Mouse (Mus musculus): ENCODE results near the gene Cym.

Cym gene

GRCm38 (mm10) chr3:107221608-107222007 is at the start of gene Cym:
Gene Cym, minus strand, starts transcription at chr3:107221732.
- DNase-seq (ENCODE audit: low spot score in 2 of 2), result no peak

GRCm38 (mm10) chr3:107266814-107267345 is 45.3 kb upstream of the Cym start:
- DNase-seq (ENCODE audit: low spot score in 2 of 2), result no peak

- peak in 1 of 2 experiments; percentile 8 for DNase-seq (ENCODE audit: low spot score in 2 of 2)
Measured at GRCm38 (mm10) chr3:107261851-107262165, 40.3 kb upstream of the Cym start.

- peak in 1 of 2 experiments; percentile 47 for DNase-seq (ENCODE audit: low spot score in 2 of 2)
Measured at GRCm38 (mm10) chr3:107260956-107261850, 39.7 kb upstream of the Cym start.

GRCm38 (mm10) chr3:107257924-107258323 is 36.4 kb upstream of the Cym start:
- DNase-seq (ENCODE audit: low spot score in 2 of 2), result peak in 1 of 2 experiments; percentile 37

- DNase-seq (ENCODE audit: low spot score in 2 of 2), result no peak
Measured at GRCm38 (mm10) chr3:107256724-107257123, 35.2 kb upstream of the Cym start.

- DNase-seq (ENCODE audit: low spot score in 2 of 2), result no peak
Measured at GRCm38 (mm10) chr3:107255992-107256391, 34.5 kb upstream of the Cym start.

- no peak for DNase-seq (ENCODE audit: low spot score in 2 of 2)
Measured at GRCm38 (mm10) chr3:107253925-107254324, 32.4 kb upstream of the Cym start.

GRCm38 (mm10) chr3:107252035-107252434 is 30.5 kb upstream of the Cym start:
- DNase-seq (ENCODE audit: low spot score in 2 of 2), result no peak

GRCm38 (mm10) chr3:107250320-107250719 is 28.8 kb upstream of the Cym start:
- no peak for DNase-seq (ENCODE audit: low spot score in 2 of 2)

- DNase-seq (ENCODE audit: low spot score in 2 of 2), result no peak
Measured at GRCm38 (mm10) chr3:107249042-107249441, 27.5 kb upstream of the Cym start.

- DNase-seq (ENCODE audit: low spot score in 2 of 2), result no peak
Measured at GRCm38 (mm10) chr3:107246876-107247275, 25.3 kb upstream of the Cym start.

- DNase-seq (ENCODE audit: low spot score in 2 of 2), result no peak
Measured at GRCm38 (mm10) chr3:107241389-107242094, 20.0 kb upstream of the Cym start.

GRCm38 (mm10) chr3:107239607-107240006 is 18.1 kb upstream of the Cym start, which contains the start of gene Prok1:
Gene Prok1, minus strand, starts transcription at chr3:107239707.
- DNase-seq (ENCODE audit: low spot score in 2 of 2), result no peak

GRCm38 (mm10) chr3:107238471-107238980 is 17.0 kb upstream of the Cym start:
- no peak for DNase-seq (ENCODE audit: low spot score in 2 of 2)

GRCm38 (mm10) chr3:107238051-107238450 is 16.5 kb upstream of the Cym start:
- DNase-seq (ENCODE audit: low spot score in 2 of 2), result no peak

- DNase-seq (ENCODE audit: low spot score in 2 of 2), result no peak
Measured at GRCm38 (mm10) chr3:107233945-107234344, 12.4 kb upstream of the Cym start.

GRCm38 (mm10) chr3:107233351-107233813 is 11.8 kb upstream of the Cym start:
- DNase-seq (ENCODE audit: low spot score in 2 of 2), result peak; percentile 90 to 94

GRCm38 (mm10) chr3:107231202-107231601 is 9.7 kb upstream of the Cym start:
- no peak for DNase-seq (ENCODE audit: low spot score in 2 of 2)

GRCm38 (mm10) chr3:107230527-107230926 is 9.0 kb upstream of the Cym start, which contains the start of gene A630076J17Rik:
Gene A630076J17Rik, plus strand, starts transcription at chr3:107230614.
- no peak for DNase-seq (ENCODE audit: low spot score in 2 of 2)

- DNase-seq (ENCODE audit: low spot score in 2 of 2), result no peak
Measured at GRCm38 (mm10) chr3:107229822-107230221, 8.3 kb upstream of the Cym start.

GRCm38 (mm10) chr3:107229221-107229620 is 7.7 kb upstream of the Cym start:
- DNase-seq (ENCODE audit: low spot score in 2 of 2), result no peak

Data from frontal cortex, postnatal 36 days (tissue).